Mouse (Mus musculus) lung, postnatal 0 days (tissue): ENCODE results near the gene Hivep3.

ENCODE experiments used
- CTCF ChIP-seq: IDR thresholded peaks from 2 replicates; pipeline ENCODE4 v1.5.1; 2016; ENCODE audit warnings: antibody characterized with exemption, mild to moderate bottlenecking
- EP300 ChIP-seq: IDR thresholded peaks from 2 replicates; pipeline ENCODE4 v1.6.1; 2016; ENCODE audit warnings: antibody characterized with exemption, mild to moderate bottlenecking, control low read depth

DNA sequence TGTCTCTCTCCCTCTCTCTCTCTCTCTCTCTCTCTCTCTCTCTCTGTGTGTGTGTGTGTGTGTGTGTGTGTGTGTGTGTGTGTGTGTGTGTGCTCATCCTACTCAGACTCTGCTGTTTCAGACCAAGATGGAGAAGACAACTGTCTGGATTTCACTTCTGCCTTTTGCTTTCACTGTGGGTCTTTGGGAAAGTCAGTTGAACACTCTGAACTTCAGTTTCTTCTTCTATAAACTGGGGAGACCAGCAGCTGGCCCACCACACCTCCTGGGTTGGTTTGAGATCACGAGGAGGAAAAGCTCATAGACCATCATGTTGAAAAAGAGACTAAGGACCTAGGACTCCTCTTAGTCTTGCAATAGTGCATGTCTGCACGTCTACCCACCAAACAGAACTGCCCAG is 246.3 kb downstream of the Hivep3 start:
- TF ChIP-seq EP300 (no peak), CTCF (no peak)
